Mouse (Mus musculus) embryonic facial prominence, embryonic 14.5 days (tissue): ENCODE results near the gene Fndc11. TPM values are rescaled to one million over a fixed set of nuclear protein-coding genes. Genes with fewer than 3 reads are reported as not detected.
"Not testable (repeated sequence)": the region's sequence is repeated elsewhere in the genome, so short reads cannot be mapped to it uniquely, and the experiment has no call there.

ENCODE experiments used
- ATAC-seq: fragments of 200-750 bp; cut with Nextera tagmentation; 2 replicates; pipeline ENCODE4 v1.8.0; 2017; ENCODE audit warnings: low read depth, moderate number of reproducible peaks, moderate TSS enrichment
- DNase-seq: peaks from one replicate; pipeline ENCODE4 v3.0.0-alpha.2; 2015; ENCODE audit warnings: low spot score
- H3K27ac ChIP-seq: fragments of 300-500 bp; sonication (generic); replicated peaks from 2 replicates; pipeline ENCODE4 v1.5.1; 2014; ENCODE audit warnings: low read depth, mild to moderate bottlenecking, low read length, moderate library complexity
- H3K27me3 ChIP-seq: fragments of 300-500 bp; sonication (generic); replicated peaks from 2 replicates; pipeline ENCODE4 v1.6.1; 2014; ENCODE audit warnings: low read length; ENCODE audit not compliant: control insufficient read depth, insufficient read depth
- H3K36me3 ChIP-seq: fragments of 300-500 bp; sonication (generic); 2 replicates; pipeline ENCODE4 v1.6.1; 2014; ENCODE audit warnings: low read length, mixed read lengths; ENCODE audit not compliant: control insufficient read depth, insufficient read depth
- H3K4me1 ChIP-seq: fragments of 300-500 bp; sonication (generic); 2 replicates; pipeline ENCODE4 v1.6.1; 2014; ENCODE audit warnings: antibody characterized with exemption, low read length; ENCODE audit not compliant: control insufficient read depth, insufficient read depth
- H3K4me2 ChIP-seq: fragments of 300-500 bp; sonication (generic); 2 replicates; pipeline ENCODE4 v1.6.1; 2014; ENCODE audit warnings: low read depth, mild to moderate bottlenecking, low read length, moderate library complexity, mixed read lengths
- H3K4me3 ChIP-seq: fragments of 300-500 bp; sonication (generic); 2 replicates; pipeline ENCODE4 v1.5.1; 2014; ENCODE audit warnings: low read depth, mild to moderate bottlenecking, low read length
- H3K9ac ChIP-seq: fragments of 300-500 bp; sonication (generic); 2 replicates; pipeline ENCODE4 v1.6.1; 2014; ENCODE audit warnings: low read depth, mild to moderate bottlenecking, low read length, moderate library complexity, mixed read lengths
- H3K9me3 ChIP-seq: fragments of 300-500 bp; sonication (generic); 2 replicates; pipeline ENCODE4 v1.6.1; 2016; ENCODE audit warnings: low read length; ENCODE audit not compliant: control insufficient read depth
- WGBS: fragments of 180-500 bp; shearing (Covaris S2); extraction: QIAGEN DNeasy Blood & Tissue Kit; methylation state at CpG from one replicate; pipeline ENCODE4 v1.1.7; 2014; 5-methylcytosine and 5-hydroxymethylcytosine counted together
- polyA plus RNA-seq: library from polyadenylated mRNA; unstranded; fragments of >200 nt; fragmentation: Nextera tagmentation; extraction: Ambion mirVana; gene quantifications from 2 replicates; pipeline ENCODE4 v1.2.1, GENCODE M21; 2014

Gene Fndc11
- polyA plus RNA-seq, 1 experiment from 2014 or later = not detected

DNA sequence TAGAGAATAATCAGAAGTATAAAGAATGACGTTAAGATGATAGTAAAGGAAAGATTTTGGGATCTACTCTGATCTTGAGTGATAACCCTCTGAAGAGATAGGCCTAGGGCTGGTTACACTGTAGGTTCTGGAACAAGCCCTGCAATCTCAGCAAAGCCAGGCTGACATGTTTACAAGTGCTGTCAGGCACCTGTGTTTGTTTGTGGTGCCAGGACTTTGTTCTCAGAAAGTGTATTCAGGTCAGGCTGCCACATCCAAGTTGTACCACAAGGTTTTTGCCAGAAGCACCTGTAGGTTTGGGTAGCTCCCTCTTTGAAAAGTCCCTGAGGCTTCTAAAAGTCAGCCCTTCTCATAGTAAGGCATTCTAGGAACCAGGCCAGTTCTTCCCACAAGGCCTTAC, 30.5 kb upstream of the Fndc11 start:
- ATAC-seq = no peak
- WGBS = 76% methylated on average over 1 of the region's 1 CpGs
- no peaks in the 10 kb centered on the region for H3K9me3 ChIP-seq
- no peak overlapping the region for H3K4me2 ChIP-seq
- no peak for DNase-seq
- no peak overlapping the region for H3K27ac ChIP-seq
- H3K9ac ChIP-seq = no peak overlapping the region
- no peaks in the 10 kb centered on the region for H3K27me3 ChIP-seq
- no peak overlapping the region for H3K4me3 ChIP-seq
- peaks cover 3% of the 10 kb centered on the region; the same call in 1 of the 2 replicates for H3K4me1 ChIP-seq
- peaks cover 12% of the 10 kb centered on the region; the same call in 1 of the 2 replicates for H3K36me3 ChIP-seq

- H3K27me3 ChIP-seq, H3K9ac ChIP-seq, ATAC-seq, H3K4me1 ChIP-seq, DNase-seq, H3K4me3 ChIP-seq, H3K27ac ChIP-seq, H3K9me3 ChIP-seq, H3K4me2 ChIP-seq: not testable (repeated sequence)
- WGBS = 67% methylated on average over 3 of the region's 4 CpGs
- H3K36me3 ChIP-seq = peaks cover 12% of the 10 kb centered on the region; the same call in 1 of the 2 replicates
Measured at GRCm38 (mm10) chr2:181191385-181191784, 28.4 kb upstream of the Fndc11 start.

- Histone ChIP-seq H3K36me3 (peaks cover 12% of the 10 kb centered on the region; the same call in 1 of the 2 replicates), H3K9ac (no peak overlapping the region), H3K4me1 (peaks cover 3% of the 10 kb centered on the region; the same call in 1 of the 2 replicates), H3K4me3 (no peak overlapping the region), H3K9me3 (no peaks in the 10 kb centered on the region), H3K4me2 (no peak overlapping the region), H3K27me3 (no peaks in the 10 kb centered on the region), H3K27ac (no peak overlapping the region)
- DNase-seq (no peak), ATAC-seq (no peak)
- WGBS = 71% methylated on average over 4 of the region's 4 CpGs
Measured at GRCm38 (mm10) chr2:181191936-181192335, 27.9 kb upstream of the Fndc11 start.

- Histone ChIP-seq H3K9ac (no peak overlapping the region), H3K4me2 (no peak overlapping the region), H3K4me1 (peaks cover 3% of the 10 kb centered on the region; the same call in 1 of the 2 replicates), H3K4me3 (no peak overlapping the region), H3K27ac (no peak overlapping the region), H3K27me3 (no peaks in the 10 kb centered on the region), H3K9me3 (no peaks in the 10 kb centered on the region), H3K36me3 (peaks cover 12% of the 10 kb centered on the region; the same call in 1 of the 2 replicates)
- 70% methylated on average over 3 of the region's 3 CpGs for WGBS
- ATAC-seq (no peak), DNase-seq (no peak)
Measured at GRCm38 (mm10) chr2:181193044-181193443, 26.8 kb upstream of the Fndc11 start.

DNA sequence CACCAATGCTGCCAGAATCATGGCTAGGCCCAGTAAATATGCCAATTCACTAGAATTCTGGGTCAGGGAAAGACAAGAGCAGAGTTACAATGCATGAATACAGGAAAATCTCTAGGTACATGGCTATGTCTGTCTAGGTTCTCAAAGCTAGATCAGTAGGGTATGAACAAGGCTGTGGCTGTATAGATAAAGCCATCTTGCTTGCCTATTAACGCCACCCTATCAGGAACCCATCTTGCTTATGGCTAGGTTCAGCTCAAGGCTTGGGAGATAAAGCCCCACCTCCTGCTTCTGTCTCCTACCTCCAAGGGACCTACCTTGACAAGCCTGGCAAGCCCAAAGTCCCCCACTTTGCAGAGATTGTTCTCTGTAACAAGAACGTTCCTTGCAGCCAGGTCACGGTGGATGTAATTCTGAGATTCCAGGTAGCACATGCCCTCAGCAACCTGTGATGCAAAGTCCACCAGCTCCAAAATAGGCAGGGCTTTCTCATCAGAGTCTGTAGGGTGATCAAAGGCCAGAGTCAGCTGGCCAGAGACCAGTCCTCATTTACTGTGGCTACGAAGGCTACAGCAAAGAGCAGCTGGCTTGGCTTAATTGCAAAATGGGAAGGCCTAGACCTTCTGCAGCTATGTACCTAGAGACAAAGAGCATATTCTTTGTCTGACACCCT, 23.0 kb upstream of the Fndc11 start:
- no peaks in the 10 kb centered on the region for H3K4me1 ChIP-seq
- no peak overlapping the region for H3K4me2 ChIP-seq
- no peaks in the 10 kb centered on the region for H3K36me3 ChIP-seq
- H3K4me3 ChIP-seq = no peak overlapping the region
- no peaks in the 10 kb centered on the region for H3K27me3 ChIP-seq
- no peaks in the 10 kb centered on the region for H3K9me3 ChIP-seq
- ATAC-seq (no peak), DNase-seq (no peak)
- no peak overlapping the region for H3K27ac ChIP-seq
- WGBS = 81% methylated on average over 4 of the region's 4 CpGs
- H3K9ac ChIP-seq = no peak overlapping the region

- H3K4me3 ChIP-seq = no peak overlapping the region
- no peak for ATAC-seq
Measured at GRCm38 (mm10) chr2:181201606-181202005, 18.2 kb upstream of the Fndc11 start.

GRCm38 (mm10) chr2:181202422-181202821, 17.4 kb upstream of the Fndc11 start, which contains the start of gene Ptk6:
Gene Ptk6, minus strand, starts transcription at chr2:181202789.
- no peak within 1 kb of the TSS for H3K4me2 ChIP-seq
- no peaks in the 10 kb centered on the region for H3K4me1 ChIP-seq
- no peak within 1 kb of the TSS for H3K4me3 ChIP-seq
- ATAC-seq = no peak
- H3K27me3 ChIP-seq = no peaks in the 10 kb centered on the region
- no peak within 1 kb of the TSS for H3K27ac ChIP-seq
- H3K36me3 ChIP-seq = no peaks in the 10 kb centered on the region
- DNase-seq = no peak
- H3K9ac ChIP-seq = no peak within 1 kb of the TSS
- H3K9me3 ChIP-seq = no peaks in the 10 kb centered on the region
- 78% methylated on average over 3 of the region's 3 CpGs for WGBS

More at GRCm38 (mm10) chr2:181201606-181202005, 18.2 kb upstream of the Fndc11 start:
- Histone ChIP-seq H3K27ac (no peak overlapping the region), H3K9ac (no peak overlapping the region), H3K27me3 (no peaks in the 10 kb centered on the region), H3K36me3 (no peaks in the 10 kb centered on the region), H3K4me1 (no peaks in the 10 kb centered on the region), H3K9me3 (no peaks in the 10 kb centered on the region), H3K4me2 (no peak overlapping the region)
- 58% methylated on average over 3 of the region's 3 CpGs for WGBS
- no peak for DNase-seq

GRCm38 (mm10) chr2:181202886-181203285, 16.9 kb upstream of the Fndc11 start:
- ATAC-seq (no peak), DNase-seq (no peak)
- H3K36me3 ChIP-seq = no peaks in the 10 kb centered on the region
- H3K4me3 ChIP-seq = no peak overlapping the region
- H3K27me3 ChIP-seq = no peaks in the 10 kb centered on the region
- no peaks in the 10 kb centered on the region for H3K4me1 ChIP-seq
- WGBS = 74% methylated on average over 6 of the region's 6 CpGs
- H3K4me2 ChIP-seq = no peak overlapping the region
- no peak overlapping the region for H3K27ac ChIP-seq
- no peak overlapping the region for H3K9ac ChIP-seq
- H3K9me3 ChIP-seq = no peaks in the 10 kb centered on the region

- 91% methylated on average over 5 of the region's 5 CpGs for WGBS
- Histone ChIP-seq H3K27me3 (0 out of 2 replicates have a peak, but pooled peaks cover under 1% of the 10 kb centered on the region), H3K4me3 (no peak overlapping the region), H3K4me2 (no peak overlapping the region), H3K4me1 (no peaks in the 10 kb centered on the region), H3K36me3 (no peaks in the 10 kb centered on the region), H3K9ac (no peak overlapping the region), H3K27ac (no peak overlapping the region), H3K9me3 (no peaks in the 10 kb centered on the region)
- ATAC-seq (no peak), DNase-seq (no peak)
Measured at GRCm38 (mm10) chr2:181205678-181206077, 14.1 kb upstream of the Fndc11 start.
